Mouse (Mus musculus) stomach, postnatal 0 days (tissue): ENCODE measurements around the gene Tent2.

ENCODE experiments used
- CTCF ChIP-seq: IDR thresholded peaks from 2 replicates; pipeline ENCODE4 v1.5.1; 2016; ENCODE audit warnings: antibody characterized with exemption, low read depth, mild to moderate bottlenecking, moderate library complexity
- EP300 ChIP-seq: optimal IDR thresholded peaks from 2 replicates; pipeline ENCODE3; 2016; ENCODE audit warnings: antibody characterized with exemption

- no peak for TF ChIP-seq EP300
- no peak for TF ChIP-seq CTCF
Measured at GRCm38 (mm10) chr13:93237677-93238398, 45.7 kb upstream of the Tent2 start.
